Mouse (Mus musculus): ENCODE data around the gene Tmem108.

GRCm38 (mm10) chr9:103459839-103460238 lies 301.8 kb downstream of the Tmem108 start:
- no peak for TF ChIP-seq CTCF (conservative IDR thresholded peaks at IDR 0.05; ENCODE audit: low read length)
- no peak for TF ChIP-seq POU5F1 (IDR thresholded peaks at IDR 0.05; ENCODE audit: borderline replicate concordance, low read length)
